Mouse (Mus musculus): ENCODE measurements at regions not wholly inside any gene's neighbourhood (a gene's known extent, or its start where the extent isn't known, plus 50 kb on each side); places are given as distances from the start of the nearest gene placed in this dataset.

DNA sequence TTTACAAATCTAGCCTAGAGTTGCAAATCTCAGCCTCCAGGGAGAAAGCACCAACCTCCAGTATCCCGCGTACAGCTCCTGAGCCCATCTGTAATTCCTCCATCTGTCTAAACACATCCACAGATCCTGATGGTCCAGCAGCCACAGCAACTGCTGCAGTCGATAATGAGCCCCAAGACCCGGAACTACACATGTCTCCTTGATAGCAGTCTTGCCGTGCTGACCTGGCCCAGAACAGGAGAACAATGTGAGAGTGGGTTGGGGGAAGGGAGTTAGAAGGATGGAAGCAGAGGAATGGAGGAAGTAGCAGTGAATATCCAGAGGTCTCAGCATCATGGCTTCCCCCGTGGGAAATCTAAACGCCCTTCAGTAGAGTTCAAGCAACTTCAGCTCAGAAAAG lies 152.8 kb upstream of the Zmiz1 start:
- ATAC-seq (ENCODE audit: insufficient number of reproducible peaks, low FRiP score, low TSS enrichment) = no peak

DNA sequence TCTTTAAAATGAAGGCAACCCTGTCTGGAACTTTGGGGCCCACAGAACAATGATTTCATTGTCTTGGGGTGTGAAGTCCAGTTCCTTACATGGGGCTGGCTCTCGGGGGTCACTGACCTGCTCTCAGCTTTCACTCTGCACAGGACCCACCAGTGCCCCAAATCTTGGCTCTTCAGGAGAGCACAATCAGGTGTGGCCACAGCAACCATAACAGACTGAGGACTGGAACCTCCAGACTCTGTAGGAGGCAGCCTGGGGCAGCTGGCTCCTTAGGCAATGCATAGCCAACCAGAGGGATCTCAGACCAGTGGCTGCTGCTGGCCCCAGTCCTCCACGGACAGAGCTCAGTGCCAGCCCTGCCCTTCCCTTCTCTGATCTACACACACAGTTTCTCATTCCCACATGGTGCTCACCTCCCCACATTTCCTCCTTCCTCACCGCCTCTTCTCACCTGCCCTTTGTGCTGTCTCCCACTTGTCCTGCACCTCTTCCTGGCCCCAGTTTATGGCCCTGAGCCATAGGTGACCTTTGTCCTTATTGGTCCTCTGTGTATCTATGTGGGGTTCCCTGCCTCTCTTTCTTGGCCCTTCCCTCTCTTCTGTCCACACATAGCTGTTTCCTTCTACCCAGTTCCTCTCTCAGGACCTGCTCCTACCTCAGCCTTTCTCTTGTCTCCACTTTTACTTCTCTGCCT lies 151.9 kb upstream of the Zmiz1 start:
- ATAC-seq (ENCODE audit: insufficient number of reproducible peaks, low FRiP score, low TSS enrichment) = no peak

DNA sequence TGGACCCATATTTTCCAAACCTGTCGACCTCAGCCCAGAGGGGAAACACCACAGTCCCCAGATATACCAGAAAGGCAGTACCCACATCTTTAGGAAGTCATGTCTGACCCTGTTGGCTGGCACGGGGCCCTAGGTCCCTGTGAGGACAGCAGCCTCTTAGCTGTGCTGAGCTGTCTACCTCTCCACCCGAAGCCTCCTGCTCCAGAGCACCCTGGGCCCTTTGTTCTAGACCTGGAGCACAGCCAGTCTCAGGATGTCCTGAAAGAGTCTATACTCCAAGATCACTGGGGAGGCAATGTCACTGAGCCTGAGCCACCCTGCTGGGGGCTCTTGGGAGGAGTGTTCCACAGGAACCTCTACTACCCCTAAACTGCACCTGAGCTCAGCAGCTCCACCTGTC lies 150.9 kb upstream of the Zmiz1 start:
- ATAC-seq (ENCODE audit: insufficient number of reproducible peaks, low FRiP score, low TSS enrichment) = no peak

DNA sequence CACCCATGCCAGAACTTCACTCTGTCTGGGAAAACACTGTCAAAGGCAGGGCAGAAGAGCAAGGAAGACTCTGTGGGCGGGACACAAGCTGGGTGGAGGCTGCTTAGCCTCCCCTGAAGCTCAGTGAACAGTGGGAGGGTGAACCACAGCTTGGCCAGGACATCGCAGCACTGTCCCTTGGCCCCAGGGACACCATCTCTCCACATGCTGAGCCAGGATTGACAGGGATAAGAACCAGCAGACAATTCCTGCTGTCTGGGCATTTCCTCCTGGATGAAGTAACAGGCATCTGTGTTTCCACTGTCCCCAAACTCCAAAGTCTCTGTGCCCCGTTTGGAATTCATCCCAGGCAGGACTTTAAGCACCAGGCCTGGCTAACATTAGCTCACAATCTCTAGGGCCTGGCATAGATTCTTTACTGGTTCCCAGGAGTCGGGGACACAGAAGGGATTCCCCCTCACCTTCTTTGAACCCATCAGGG lies 148.3 kb upstream of the Zmiz1 start:
- ATAC-seq (ENCODE audit: insufficient number of reproducible peaks, low FRiP score, low TSS enrichment) = no peak

DNA sequence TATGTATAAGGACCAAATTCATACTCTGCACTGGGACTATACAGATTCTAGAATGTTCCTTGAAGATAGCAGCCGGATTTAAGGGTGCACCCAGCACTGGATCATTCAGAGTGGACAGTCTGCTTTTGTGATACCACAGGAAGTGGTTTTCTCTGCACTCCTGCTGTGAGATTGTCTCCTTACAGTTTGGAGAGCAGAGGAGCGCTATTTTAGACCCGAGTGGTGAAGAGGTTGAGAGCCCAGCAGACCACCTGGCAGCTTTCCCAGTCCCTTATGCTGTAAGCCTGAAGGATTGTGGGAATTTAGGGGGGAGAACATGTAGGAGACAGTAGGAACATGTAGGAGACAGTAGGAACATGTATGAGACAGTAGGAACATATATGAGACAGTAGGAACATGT lies 147.5 kb upstream of the Zmiz1 start:
- ATAC-seq (ENCODE audit: insufficient number of reproducible peaks, low FRiP score, low TSS enrichment) = no peak

DNA sequence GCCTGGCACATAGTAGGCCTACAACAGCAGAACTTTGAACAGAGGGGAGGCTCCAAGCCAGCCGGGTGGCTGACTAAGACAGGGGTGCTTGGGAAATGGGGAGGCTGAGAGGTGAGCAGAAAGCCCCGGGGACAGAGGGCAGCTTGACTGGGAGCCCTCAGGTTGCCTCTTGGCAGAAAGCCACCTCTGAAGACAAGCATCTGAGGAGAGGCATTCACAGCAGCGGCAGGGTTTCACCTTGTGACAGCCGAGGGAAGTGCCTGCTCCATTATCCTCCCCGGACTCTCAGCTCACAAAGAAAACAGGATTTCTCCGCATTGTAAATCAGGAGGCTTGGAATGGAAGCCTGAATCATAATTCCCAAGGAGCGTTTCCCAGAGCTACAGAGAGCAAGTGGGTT lies 146.8 kb upstream of the Zmiz1 start:
- ATAC-seq (ENCODE audit: insufficient number of reproducible peaks, low FRiP score, low TSS enrichment) = no peak

DNA sequence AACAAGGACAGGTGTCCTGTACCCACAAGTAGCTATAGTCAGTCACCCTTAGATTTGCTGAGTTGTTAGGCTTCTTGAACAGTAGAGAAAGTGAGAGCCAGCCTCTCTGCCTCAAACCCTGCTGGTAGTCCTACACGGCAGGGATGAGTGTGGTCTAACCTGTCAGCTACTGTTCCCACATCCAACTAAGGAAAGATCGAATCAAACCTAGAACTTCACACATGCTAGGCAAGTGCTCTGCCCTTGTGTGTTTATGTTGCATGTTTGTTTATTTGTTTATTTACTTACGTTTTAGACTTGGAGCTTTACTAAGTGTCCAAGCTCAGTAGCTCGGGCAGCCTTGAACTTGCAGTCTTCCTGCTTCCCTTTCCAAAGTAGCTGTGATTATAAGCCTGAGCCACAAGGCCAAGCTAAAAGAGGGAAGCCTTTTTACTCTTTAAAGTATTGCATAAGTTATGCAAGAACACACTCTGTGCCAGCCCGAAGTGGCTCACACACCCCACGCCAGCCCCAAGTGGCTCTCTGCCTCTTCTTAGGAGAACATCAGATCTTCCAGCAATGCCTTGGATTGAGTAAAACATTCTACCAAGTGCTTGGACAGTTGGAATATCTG lies 146.1 kb upstream of the Zmiz1 start:
- no peak for ATAC-seq (ENCODE audit: insufficient number of reproducible peaks, low FRiP score, low TSS enrichment)

DNA sequence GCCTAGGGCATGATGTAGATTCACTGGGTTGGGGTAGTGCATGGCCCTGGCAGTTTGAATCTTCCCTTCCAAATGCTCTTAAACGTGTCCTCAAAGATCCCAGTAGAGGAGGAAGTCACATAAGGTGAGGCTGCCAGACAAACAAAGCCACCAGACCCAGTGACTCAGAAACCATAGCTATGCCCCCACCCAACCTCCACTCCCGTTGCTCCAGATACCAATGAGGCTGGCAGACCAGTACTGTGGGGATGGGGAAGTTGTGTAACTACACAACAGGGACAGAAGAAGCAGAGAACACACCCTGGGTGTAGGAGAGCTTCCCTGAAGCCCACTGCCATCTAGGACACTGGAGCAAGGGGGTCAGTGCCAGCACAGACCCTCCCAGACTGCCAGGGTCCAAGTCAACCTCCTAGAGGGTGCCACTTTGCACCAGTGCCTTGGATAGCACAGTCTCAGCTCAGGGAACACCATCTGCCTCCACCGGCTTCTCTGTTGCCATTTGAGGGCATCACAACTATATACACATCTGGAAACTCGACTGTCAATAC lies 145.2 kb upstream of the Zmiz1 start:
- no peak for ATAC-seq (ENCODE audit: insufficient number of reproducible peaks, low FRiP score, low TSS enrichment)

DNA sequence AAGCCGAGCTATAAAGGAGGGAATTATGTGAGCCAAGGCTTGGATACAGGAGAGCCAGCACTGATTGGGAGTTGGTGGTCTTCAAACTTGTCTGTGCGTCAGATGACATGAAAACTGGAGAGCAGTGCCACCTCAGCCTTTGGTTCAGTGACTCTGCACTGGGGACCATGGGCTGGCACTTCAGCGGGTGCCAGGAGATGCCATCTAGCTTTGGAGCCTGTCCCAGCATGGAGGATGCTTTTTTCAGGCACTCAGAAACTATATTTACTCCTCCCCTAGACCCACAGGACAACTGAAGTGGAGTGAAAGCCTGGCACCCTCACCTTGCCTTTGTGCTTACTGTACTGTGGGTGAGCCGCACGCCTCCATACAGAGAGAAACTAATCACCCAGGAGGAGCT lies 142.5 kb upstream of the Zmiz1 start:
- no peak for ATAC-seq (ENCODE audit: insufficient number of reproducible peaks, low FRiP score, low TSS enrichment)

DNA sequence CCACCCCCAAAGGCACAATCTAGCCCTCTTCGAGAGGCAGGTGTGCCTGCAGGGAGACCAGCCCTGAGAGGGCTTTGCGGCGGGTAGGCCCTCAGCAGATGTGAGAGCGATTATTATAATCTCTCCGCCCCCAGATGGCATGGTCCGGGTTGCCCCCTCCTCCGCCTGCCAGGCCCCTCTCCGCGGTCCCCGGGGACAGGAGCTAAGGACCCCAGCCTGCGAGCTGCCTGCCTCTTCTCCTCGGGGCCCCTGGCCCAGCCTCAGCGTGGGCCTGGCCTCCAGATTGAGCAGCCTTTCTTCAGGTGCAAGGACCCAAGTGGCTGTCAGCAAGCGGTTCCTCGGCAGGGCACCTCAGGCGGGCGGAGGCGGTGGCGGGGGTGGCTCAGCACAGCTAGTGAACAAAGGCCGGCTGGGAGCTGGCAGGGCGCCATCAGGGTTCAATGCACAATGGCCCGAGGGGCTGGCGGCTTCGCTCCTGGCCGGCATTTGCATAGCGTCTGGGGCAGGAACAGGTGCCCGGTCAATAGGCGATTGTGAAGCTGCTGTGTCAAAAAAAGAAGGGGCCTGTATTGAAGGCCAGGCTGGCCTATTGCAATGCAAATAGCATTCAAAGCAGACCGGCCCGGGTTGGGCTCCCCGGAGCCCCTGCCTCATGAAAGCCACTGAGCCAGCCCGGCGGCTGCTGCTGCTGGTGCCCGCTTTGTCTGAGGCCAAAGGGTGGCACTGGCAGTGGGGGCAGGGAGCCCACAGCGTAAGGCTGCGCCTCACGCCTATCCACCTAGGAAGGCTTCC lies 141.1 kb upstream of the Zmiz1 start:
- ATAC-seq (ENCODE audit: insufficient number of reproducible peaks, low FRiP score, low TSS enrichment) = peak; percentile 29; the same call in 1 of the 2 replicates

DNA sequence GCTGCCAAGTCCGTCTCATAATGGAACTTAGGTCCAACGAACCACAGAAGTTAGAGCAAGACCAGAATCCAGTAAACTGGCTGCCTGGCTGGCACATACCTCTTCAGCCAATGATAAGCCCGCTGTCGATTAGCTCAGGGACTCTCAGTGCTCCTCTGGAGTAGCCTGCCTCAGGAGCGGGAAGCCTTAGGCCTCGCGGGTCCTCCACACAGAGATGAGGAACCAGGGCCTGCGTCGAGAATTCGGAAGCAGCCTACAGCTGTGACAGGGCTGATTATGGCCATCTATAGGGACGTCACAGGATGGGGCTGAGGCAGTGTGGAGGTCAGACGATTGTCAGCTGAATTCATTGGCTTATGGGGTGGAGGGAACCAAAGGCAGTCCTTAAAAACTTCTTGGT lies 140.1 kb upstream of the Zmiz1 start:
- no peak for ATAC-seq (ENCODE audit: insufficient number of reproducible peaks, low FRiP score, low TSS enrichment)

DNA sequence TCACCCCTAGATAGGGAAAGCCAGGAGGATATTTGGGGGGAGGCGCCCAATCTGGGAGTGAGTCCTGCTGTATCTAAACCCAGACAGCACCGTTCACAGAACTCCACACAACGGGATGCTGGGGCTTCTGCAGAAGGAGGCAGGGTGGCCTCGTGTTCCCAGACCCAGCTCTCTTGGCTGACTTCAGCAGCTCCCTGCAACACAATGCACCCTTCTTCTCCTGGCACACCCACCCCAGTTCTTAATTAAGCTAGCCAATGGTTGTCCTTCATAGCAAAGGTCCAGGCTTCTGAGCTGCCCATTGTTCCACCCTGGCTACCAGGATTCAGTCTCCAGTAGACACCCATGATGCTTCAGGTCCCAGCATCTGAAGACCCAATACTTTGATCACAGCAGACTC lies 138.8 kb upstream of the Zmiz1 start:
- no peak for ATAC-seq (ENCODE audit: insufficient number of reproducible peaks, low FRiP score, low TSS enrichment)

DNA sequence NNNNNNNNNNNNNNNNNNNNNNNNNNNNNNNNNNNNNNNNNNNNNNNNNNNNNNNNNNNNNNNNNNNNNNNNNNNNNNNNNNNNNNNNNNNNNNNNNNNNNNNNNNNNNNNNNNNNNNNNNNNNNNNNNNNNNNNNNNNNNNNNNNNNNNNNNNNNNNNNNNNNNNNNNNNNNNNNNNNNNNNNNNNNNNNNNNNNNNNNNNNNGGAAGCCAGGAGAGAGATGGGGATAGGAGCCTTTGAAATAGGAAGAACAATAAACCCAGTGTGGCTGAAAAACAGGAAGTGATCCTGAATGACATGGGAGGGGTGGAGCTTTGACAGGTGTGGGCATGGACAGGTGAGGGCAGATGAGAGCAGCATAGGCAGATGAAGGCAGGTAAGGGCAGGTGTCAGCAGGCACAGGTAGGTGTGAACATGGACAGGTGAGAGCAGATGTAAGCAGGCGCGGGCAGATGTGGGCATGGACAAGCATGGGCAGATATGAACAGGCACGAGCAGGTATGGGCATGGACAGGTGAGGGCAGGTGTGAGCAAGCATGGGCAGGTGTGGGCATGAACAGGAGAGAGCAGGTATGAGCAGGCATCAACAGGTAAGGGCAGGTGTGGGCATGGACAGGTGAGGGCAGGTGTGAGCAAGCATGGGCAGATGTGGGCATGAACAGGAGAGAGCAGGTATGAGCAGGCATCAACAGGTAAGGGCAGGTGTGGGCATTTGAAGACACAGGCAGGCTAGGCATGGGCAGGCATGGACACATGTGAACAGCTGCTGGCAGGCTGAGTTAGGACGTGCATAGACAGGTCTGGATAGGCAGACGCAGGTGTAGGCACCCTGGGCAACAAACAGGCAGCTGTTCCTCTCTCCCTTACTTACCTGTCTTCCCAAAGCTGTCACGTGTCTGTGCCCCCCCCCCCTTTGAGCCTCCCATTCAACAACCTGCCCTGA lies 135.2 kb upstream of the Zmiz1 start:
- ATAC-seq (ENCODE audit: insufficient number of reproducible peaks, low FRiP score, low TSS enrichment) = no peak

DNA sequence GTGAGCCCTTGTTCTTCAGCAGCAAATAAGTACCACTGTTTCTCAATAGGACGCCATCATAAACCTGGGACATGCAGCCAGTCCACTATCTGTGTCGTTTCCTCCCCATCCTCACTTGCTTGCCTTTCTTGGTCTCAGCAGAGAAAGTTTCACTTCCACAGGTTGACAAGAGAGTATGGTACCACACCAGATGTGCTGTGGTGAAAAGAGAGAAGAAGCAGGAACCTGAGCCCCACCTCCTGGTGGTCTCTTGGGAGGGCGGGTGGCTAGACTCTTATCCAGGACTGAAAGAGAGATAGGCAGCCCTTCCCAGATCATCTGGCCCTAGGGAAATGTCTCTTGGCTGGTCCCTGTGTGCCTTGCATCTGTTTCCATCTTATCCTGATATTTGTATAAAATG lies 133.1 kb upstream of the Zmiz1 start:
- ATAC-seq (ENCODE audit: insufficient number of reproducible peaks, low FRiP score, low TSS enrichment) = no peak

DNA sequence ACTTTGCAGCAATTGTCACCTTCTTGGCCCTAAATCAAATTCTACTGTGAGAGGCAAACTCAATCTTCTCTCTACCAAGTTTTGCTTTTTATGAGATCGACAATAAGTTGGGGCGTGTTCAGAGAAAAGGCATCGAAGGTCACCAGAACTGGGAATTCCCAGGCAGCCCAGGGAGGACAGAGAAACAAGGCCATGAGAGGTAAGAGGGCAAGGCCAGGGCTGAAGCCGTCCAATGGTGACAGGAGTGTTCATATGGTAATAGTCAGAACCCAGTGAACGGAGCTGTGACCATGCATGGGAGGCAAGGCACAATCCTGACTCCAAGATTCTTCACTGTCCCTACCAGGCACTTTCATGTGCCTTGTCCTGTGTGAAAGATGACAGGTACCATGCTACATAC lies 130.8 kb upstream of the Zmiz1 start:
- ATAC-seq (ENCODE audit: insufficient number of reproducible peaks, low FRiP score, low TSS enrichment) = no peak

DNA sequence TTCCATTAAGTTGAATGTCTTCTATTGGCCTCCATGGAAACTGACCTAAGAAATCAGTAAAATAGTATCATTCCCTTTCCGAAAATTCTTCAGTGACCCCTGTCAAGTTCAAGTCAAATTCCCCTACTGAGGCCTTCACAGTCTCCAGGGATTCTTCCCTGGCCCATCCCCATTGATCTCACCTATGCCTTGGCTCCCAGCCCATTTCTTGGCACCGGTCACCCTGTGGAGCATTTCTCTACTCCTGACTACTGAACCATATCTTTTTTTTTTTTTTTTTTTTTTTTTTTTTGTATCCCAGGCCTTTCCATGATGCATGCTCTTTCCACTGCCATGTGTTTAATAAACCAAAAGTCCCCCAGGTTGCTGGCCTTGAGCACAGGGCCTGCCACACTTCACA lies 124.8 kb upstream of the Zmiz1 start:
- no peak for ATAC-seq (ENCODE audit: insufficient number of reproducible peaks, low FRiP score, low TSS enrichment)

DNA sequence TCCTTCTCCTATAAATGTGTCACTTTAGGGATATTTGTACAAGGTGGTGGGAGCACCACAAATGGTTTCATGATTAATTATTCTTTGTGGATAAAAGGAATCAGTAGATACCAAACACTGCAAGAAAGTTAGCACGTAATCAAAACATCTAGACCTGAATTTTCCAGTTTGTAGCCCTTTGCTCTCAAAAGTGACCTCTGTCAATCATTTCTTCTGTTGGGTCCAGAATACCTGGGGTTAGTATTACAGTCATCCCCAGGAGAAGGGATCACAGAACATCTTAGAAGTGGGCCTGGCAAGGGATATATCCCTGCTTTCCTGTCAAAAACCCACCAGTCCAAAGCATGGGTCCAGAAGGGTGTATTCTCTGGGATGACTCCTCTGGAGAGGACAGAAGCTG lies 122.1 kb upstream of the Zmiz1 start:
- no peak for ATAC-seq (ENCODE audit: insufficient number of reproducible peaks, low FRiP score, low TSS enrichment)

DNA sequence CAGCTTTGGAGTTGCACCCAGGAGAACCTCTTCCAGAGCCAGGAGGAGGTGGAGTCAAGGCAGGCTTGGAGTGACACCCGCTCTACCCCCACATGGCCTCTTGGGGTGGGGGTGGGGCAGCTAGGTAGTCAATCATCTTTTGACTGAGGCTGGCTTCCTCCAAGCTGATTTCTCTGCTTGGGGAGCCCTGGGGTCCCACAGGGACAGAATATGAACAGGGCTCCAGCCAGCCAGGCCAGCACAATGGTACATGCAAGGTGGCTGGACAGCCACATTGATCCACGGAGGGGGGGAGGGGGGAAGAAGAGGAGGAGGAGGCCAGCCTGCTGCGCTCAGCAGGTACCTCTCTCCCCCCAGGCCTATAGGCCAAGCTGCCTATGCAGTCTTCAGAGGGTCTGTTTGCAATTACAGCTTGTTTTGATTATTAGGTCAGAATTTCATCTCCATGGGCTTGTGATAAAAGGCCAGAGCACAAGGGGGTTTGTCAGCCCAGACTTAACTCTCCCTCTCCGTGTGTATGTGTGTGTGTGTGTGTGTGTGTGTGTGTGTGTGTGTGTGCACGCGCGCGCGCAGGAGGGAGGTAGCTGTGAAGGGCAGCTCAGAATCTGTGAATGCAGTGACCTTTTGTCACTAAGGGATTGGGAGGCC lies 120.5 kb upstream of the Zmiz1 start:
- ATAC-seq (ENCODE audit: insufficient number of reproducible peaks, low FRiP score, low TSS enrichment) = no peak

DNA sequence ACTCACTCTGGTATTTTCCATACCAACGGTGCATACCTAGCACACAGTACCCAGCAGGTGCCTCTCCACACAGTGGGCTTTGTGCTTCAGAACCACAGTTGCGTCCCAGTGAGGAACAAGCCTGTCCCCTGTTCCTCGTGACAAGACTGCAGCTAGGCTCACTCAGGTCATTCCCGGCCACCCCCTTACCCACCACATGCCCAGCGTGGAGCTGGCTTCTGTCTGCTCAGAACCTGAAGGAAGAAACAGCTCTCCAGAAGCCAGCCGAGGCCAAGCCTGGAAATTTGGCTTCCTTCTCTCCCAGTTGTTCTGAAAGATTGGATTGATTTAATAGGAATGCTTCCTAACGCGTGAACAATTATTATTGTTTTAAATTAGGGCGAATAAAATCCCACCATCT lies 118.1 kb upstream of the Zmiz1 start:
- ATAC-seq (ENCODE audit: insufficient number of reproducible peaks, low FRiP score, low TSS enrichment) = no peak

Data from cerebellum, adult (tissue).